ENCODE assay signal across 8 mouse cellular contexts in the genomic region with DNA sequence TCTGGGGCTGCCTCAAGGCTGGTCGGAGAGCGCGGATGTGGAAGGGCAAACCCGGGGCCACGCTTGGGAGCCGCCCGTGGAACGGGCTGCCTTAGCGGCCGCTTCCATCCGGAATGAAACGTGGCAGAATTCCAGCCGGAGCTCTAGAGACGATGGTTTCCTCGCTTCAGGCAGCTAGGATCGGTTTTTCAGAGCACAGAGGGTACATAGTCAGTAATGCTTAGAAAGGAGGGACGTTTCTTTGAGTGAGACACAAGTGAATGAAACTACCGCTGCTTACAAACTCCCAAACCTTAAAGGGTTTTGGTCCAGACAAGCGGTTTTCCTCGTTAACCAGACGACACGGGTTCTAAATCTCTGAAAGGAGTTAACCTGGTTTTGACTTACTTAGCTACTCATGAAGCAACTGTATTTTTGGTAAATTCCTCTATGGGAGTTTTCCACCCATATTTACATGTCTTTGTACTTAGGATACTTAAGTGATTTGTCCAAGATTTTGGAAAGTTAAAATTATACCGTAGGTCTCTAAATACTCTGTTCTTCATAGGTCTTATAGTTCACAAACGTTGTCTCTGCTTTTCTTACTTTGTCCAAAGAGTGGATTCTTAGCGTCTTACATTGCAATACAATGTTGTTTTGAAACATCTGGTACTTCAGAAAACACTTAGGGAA. TPM values are rescaled to one million over a fixed set of nuclear protein-coding genes. Genes with fewer than 3 reads are reported as not detected.
DNase-seq lines count a peak whose midpoint lies in the region; ATAC-seq lines count a peak whose summit lies in the region.

No protein-coding gene starts in this region.

- H3K9ac ChIP-seq in liver, embryonic 13.5 days = peak overlapping the region; percentile 96

- H3K4me1 ChIP-seq in forebrain, embryonic 10.5 days = peaks cover 39% of the 10 kb centered on the region
- H3K4me1 ChIP-seq in liver, embryonic 13.5 days (replicated peaks) = peaks cover 55% of the 10 kb centered on the region

- peak overlapping the region; percentile 89 for H3K4me3 ChIP-seq in forebrain, embryonic 10.5 days
- H3K4me3 ChIP-seq in liver, embryonic 13.5 days (replicated peaks) = peak overlapping the region; percentile 98

- no peaks in the 10 kb centered on the region for H3K9me3 ChIP-seq in forebrain, embryonic 10.5 days
- no peaks in the 10 kb centered on the region for H3K9me3 ChIP-seq in liver, embryonic 13.5 days (replicated peaks)

- DNase-seq in gastrocnemius, postnatal 14 days = peak; percentile 78
- no peak for DNase-seq in gastrocnemius, adult 18-20 months (ENCODE audit: low spot score)
- DNase-seq in 3T3-L1 (ENCODE audit: low read depth, low spot score) = peak; percentile 82
- no peak for DNase-seq in forebrain, embryonic 10.5 days (ENCODE audit: extremely low spot score, low spot score)
- no peak for DNase-seq in liver, embryonic 13.5 days
- DNase-seq in urinary bladder, postnatal 4 days (ENCODE audit: low spot score in 2 of 2) = no peak
- no peak for DNase-seq in frontal cortex, postnatal 14 days (ENCODE audit: low spot score in 2 of 2)
- no peak for DNase-seq in layer of hippocampus, adult 9-10 months (ENCODE audit: low spot score)

- peaks cover 32% of the 10 kb centered on the region for H3K36me3 ChIP-seq in forebrain, embryonic 10.5 days (replicated peaks)
- H3K36me3 ChIP-seq in liver, embryonic 13.5 days = peaks cover 24% of the 10 kb centered on the region

- 1% methylated on average over 25 of the region's 25 CpGs for WGBS in forebrain, embryonic 10.5 days
- WGBS in liver, embryonic 13.5 days (ENCODE audit: insufficient replicate concordance) = 1% methylated on average over 25 of the region's 25 CpGs

- peak overlapping the region; percentile 72 for H3K4me2 ChIP-seq in liver, embryonic 13.5 days

- intact Hi-C loops in gastrocnemius, postnatal 14 days (cut with DNase I; ENCODE audit: low total_unique reads) = loop anchor here (5.0 kb wide), 1 partner anchor 41 kb away; no protein-coding TSS in a partner anchor

- no peaks in the 10 kb centered on the region for H3K27me3 ChIP-seq in forebrain, embryonic 10.5 days (ENCODE audit: poor library complexity, severe bottlenecking)
- no peaks in the 10 kb centered on the region for H3K27me3 ChIP-seq in liver, embryonic 13.5 days

- H3K27ac ChIP-seq in forebrain, embryonic 10.5 days = peak overlapping the region; percentile 98
- H3K27ac ChIP-seq in liver, embryonic 13.5 days = peak overlapping the region; percentile 89

- no peak for ATAC-seq in liver, embryonic 13.5 days (ENCODE audit: low read depth)

RNA-seq across cellular contexts. Expression of gene Selenof, which starts 0.8 kb away (rescaled TPM):
- total RNA-seq in gastrocnemius, postnatal 14 days (2021) = 100 to 1,000 TPM; 150 to 172 TPM
- total RNA-seq in gastrocnemius, adult 18-20 months (2021) = 100 to 1,000 TPM; 109 to 111 TPM
- polyA plus RNA-seq in forebrain, embryonic 10.5 days (2016; fragmentation: Nextera tagmentation; extraction: Ambion mirVana) = 480 and 492 TPM in 2 replicates
- polyA plus RNA-seq in liver, embryonic 13.5 days (2015; fragmentation: Nextera tagmentation; extraction: Ambion mirVana) = 316 and 342 TPM in 2 replicates

RNA-seq across cellular contexts. Expression of gene Hs2st1, which starts 1.0 kb away (rescaled TPM):
- 10 to 100 TPM; 13.7 to 17.6 TPM for total RNA-seq in gastrocnemius, postnatal 14 days (2021)
- 10 to 100 TPM; 10.8 to 12.5 TPM for total RNA-seq in gastrocnemius, adult 18-20 months (2021)
- 12.4 and 13.7 TPM in 2 replicates for polyA plus RNA-seq in forebrain, embryonic 10.5 days (2016; fragmentation: Nextera tagmentation; extraction: Ambion mirVana)
- 2.2 and 3.1 TPM in 2 replicates for polyA plus RNA-seq in liver, embryonic 13.5 days (2015; fragmentation: Nextera tagmentation; extraction: Ambion mirVana)

Comparison
In these comparisons a context has a peak if more than half of its experiments do, and no peak if none do; other contexts are left out.
1. DNase-seq: peak in gastrocnemius, postnatal 14 days (single experiment) and 3T3-L1 (single experiment); none in gastrocnemius, adult 18-20 months (single experiment), forebrain, embryonic 10.5 days (single experiment), liver, embryonic 13.5 days (single experiment), urinary bladder, postnatal 4 days (0 of 2), frontal cortex, postnatal 14 days (0 of 2) and layer of hippocampus, adult 9-10 months (single experiment).